Mouse (Mus musculus): ENCODE measurements around the gene Cep250. TPM values are rescaled to one million over a fixed set of nuclear protein-coding genes. Genes with fewer than 3 reads are reported as not detected.

Gene Cep250
- polyA plus RNA-seq, 1 experiment from 2014 or later, result 28.9 TPM

DNA sequence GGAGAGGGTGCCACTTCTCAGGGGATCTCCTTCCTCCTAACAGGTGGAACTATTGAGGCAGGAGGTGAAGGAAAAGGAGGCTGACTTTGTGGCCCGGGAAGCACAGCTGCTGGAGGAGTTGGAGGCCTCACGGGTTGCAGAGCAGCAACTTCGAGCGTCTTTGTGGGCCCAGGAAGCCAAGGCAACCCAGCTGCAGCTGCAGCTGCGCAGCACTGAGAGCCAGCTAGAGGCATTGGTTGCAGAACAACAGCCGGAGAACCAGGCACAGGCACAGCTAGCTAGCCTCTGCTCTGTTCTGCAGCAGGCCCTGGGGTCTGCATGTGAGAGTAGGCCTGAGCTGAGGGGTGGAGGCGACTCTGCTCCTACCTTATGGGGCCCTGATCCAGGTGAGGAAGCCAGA, 29.5 kb downstream of the Cep250 start:
- 95% methylated on average over 7 of the region's 7 CpGs for WGBS
- Histone ChIP-seq H3K4me1 (no peaks in the 10 kb centered on the region), H3K9me3 (no peaks in the 10 kb centered on the region), H3K27ac (no peak overlapping the region), H3K4me3 (no peak overlapping the region), H3K27me3 (ENCODE audit: poor library complexity, severe bottlenecking) (no peaks in the 10 kb centered on the region), H3K36me3 (replicated peaks) (peaks cover 100% of the 10 kb centered on the region)
- DNase-seq (ENCODE audit: extremely low spot score, low spot score), result no peak

DNA sequence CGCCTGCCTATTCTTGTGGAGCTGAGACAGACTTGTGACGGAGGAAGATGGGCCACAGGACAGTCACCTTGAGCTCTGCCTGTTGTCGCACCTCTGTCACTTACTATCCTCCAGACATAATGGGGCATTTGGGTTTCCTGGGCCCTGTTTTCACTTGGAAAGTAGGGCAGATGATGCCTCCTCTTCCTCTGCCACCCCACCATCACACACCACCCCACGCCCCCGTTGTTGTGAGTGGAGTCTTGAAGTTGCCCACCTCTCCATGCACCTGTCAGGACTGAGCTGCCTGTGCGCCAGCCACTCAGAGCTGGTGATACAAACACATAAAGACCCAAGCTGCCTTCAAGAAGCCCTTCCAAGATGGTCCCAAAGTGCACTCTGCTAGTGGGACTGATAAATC, 30.9 kb downstream of the Cep250 start:
- no peak overlapping the region for H3K27ac ChIP-seq
- no peaks in the 10 kb centered on the region for H3K4me1 ChIP-seq
- peaks cover 100% of the 10 kb centered on the region for H3K36me3 ChIP-seq (replicated peaks)
- H3K9me3 ChIP-seq, result no peaks in the 10 kb centered on the region
- DNase-seq (ENCODE audit: extremely low spot score, low spot score), result no peak
- 96% methylated on average over 6 of the region's 6 CpGs for WGBS
- no peaks in the 10 kb centered on the region for H3K27me3 ChIP-seq (ENCODE audit: poor library complexity, severe bottlenecking)
- no peak overlapping the region for H3K4me3 ChIP-seq

DNA sequence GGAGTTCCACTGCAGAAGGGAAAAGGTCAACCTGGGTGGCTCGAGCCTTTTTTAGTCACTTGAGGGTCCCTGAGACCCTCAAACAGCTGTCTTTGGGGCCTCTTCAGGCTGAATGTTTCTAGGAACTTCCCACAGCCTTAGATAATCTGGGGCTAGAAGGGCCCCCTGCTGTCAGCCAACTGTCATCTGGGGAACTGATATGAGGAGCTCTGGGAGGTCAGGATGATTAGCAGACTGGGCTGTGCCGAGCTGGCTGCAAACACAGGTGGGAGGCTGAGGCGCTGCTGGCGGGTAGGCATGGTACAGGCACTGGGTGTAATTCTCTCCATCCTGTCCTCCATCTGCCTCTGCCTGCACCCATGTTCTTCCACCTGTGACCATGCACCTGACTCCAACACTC, 32.8 kb downstream of the Cep250 start:
- no peaks in the 10 kb centered on the region for H3K4me1 ChIP-seq
- H3K27ac ChIP-seq, result peak overlapping the region; percentile 44; the same call in 1 of the 2 replicates
- no peaks in the 10 kb centered on the region for H3K27me3 ChIP-seq (ENCODE audit: poor library complexity, severe bottlenecking)
- 78% methylated on average over 4 of the region's 4 CpGs for WGBS
- peaks cover 100% of the 10 kb centered on the region for H3K36me3 ChIP-seq (replicated peaks)
- H3K9me3 ChIP-seq, result no peaks in the 10 kb centered on the region
- no peak for DNase-seq (ENCODE audit: extremely low spot score, low spot score)
- H3K4me3 ChIP-seq, result 0 out of 2 replicates have a peak overlapping the region, but pooled peaks have one; percentile 7

DNA sequence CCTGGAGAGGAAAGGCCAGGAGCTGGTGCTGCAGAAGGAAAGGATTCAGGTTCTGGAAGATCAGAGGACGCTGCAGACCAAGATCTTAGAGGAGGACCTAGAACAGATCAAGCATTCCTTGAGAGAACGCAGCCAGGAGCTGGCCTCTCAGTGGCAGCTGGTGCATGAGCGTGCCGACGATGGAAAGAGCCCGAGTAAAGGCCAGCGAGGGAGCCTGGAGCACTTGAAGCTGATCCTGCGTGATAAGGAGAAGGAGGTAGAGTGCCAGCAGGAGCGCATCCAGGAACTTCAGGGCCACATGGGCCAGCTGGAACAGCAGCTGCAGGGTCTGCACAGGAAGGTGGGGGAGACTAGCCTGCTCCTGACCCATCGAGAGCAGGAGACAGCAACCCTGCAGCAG, 34.9 kb downstream of the Cep250 start:
- H3K9me3 ChIP-seq, result no peaks in the 10 kb centered on the region
- no peak overlapping the region for H3K27ac ChIP-seq
- H3K27me3 ChIP-seq (ENCODE audit: poor library complexity, severe bottlenecking), result no peaks in the 10 kb centered on the region
- DNase-seq (ENCODE audit: extremely low spot score, low spot score), result no peak
- no peak overlapping the region for H3K4me3 ChIP-seq
- H3K4me1 ChIP-seq, result no peaks in the 10 kb centered on the region
- peaks cover 100% of the 10 kb centered on the region for H3K36me3 ChIP-seq (replicated peaks)
- WGBS, result 93% methylated on average over 10 of the region's 10 CpGs

DNA sequence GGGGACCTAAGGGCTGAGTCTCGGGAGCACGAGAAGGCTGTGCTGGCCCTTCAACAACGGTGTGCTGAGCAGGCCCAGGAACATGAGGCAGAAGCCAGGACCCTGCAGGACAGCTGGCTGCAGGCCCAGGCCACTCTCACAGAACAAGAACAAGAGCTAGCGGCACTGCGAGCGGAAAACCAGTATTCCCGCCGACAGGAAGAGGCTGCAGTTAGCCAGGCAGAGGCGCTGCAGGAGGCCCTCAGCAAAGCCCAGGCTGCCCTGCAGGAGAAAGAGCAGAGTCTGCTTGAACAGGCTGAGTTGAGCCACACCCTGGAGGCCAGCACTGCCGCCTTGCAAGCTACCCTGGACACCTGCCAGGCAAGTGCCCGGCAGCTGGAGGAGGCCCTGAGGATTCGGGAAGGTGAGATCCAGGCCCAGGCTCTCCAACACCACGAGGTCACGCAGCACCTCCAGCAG, 35.6 kb downstream of the Cep250 start:
- Histone ChIP-seq H3K36me3 (replicated peaks) (peaks cover 100% of the 10 kb centered on the region), H3K4me3 (no peak overlapping the region), H3K9me3 (no peaks in the 10 kb centered on the region), H3K27me3 (ENCODE audit: poor library complexity, severe bottlenecking) (no peaks in the 10 kb centered on the region), H3K4me1 (no peaks in the 10 kb centered on the region), H3K27ac (no peak overlapping the region)
- WGBS, result 91% methylated on average over 14 of the region's 14 CpGs
- DNase-seq (ENCODE audit: extremely low spot score, low spot score), result no peak

DNA sequence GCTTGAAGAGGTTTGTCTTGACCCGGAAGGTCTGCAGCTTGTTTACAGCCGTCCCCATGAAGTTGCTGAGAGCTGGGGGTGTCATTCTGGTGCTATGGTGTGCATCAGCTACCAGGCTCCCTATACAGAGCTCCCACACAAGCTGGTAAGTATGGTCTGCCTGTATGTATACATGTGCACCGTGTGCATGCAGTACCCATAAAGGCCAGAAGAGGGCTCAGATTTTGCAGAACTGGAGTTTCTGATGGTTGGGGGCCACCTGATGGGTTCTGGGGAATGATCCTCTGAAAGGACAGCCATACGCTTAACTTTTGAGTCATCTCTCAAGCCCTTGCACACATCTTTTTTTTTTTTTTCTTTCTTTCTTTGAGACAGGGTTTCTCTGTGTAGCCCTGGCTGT, 49.1 kb downstream of the Cep250 start:
- 91% methylated on average over 4 of the region's 4 CpGs for WGBS
- DNase-seq (ENCODE audit: extremely low spot score, low spot score), result no peak

DNA sequence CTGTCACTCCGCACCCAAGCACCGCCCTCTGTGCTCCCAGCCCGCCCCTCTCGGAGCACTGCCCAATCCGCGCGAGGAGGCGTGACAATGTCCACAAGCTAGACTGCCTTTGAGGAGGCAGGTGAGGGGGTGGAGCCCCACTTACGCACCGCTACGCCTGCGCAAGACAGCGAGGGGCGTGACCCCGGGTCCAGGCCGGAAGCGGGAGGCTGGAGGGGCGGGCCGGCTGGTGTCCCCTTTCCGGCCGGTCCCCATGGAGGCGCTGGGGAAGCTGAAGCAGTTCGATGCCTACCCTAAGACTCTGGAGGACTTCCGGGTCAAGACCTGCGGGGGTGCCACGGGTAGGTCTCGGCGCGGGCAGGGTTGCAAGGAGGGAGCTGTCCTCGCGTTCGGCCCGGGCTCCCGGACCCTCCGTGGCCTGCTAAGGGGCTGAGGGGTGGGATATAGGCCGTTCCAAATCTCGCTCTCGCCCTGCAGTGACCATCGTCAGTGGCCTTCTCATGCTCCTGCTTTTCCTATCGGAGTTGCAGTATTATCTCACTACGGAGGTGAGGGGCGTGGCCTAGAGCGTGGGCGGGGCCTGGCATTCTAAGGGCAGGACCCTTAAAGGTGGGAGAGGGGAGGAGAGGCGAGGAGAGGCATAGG, 51.8 kb downstream of the Cep250 start, which contains the start of the genes 6430550D23Rik and Ergic3:
6430550D23Rik (minus strand) TSS at position 90 of the 645 bp plus-strand sequence.
Ergic3 (plus strand) TSS at position 158 of the 645 bp plus-strand sequence.
- peaks cover 4% of the 10 kb centered on the region; the same call in 1 of the 2 replicates for H3K9me3 ChIP-seq
- H3K4me3 ChIP-seq, result peak within 1 kb of the TSS; percentile 90
- H3K27ac ChIP-seq, result peak within 1 kb of the TSS; percentile 90
- no peaks in the 10 kb centered on the region for H3K27me3 ChIP-seq (ENCODE audit: poor library complexity, severe bottlenecking)
- peak; percentile 98 for DNase-seq (ENCODE audit: extremely low spot score, low spot score)
- peaks cover 20% of the 10 kb centered on the region for H3K4me1 ChIP-seq
- under 1% methylated on average over 45 of the region's 45 CpGs for WGBS
- H3K36me3 ChIP-seq (replicated peaks), result peaks cover 47% of the 10 kb centered on the region

More for the DNA sequence above, 49.1 kb downstream of the Cep250 start:
- Histone ChIP-seq H3K9me3 (peaks cover 4% of the 10 kb centered on the region; the same call in 1 of the 2 replicates), H3K36me3 (replicated peaks) (peaks cover 37% of the 10 kb centered on the region), H3K27me3 (ENCODE audit: poor library complexity, severe bottlenecking) (no peaks in the 10 kb centered on the region), H3K4me1 (peaks cover 20% of the 10 kb centered on the region), H3K27ac (no peak overlapping the region), H3K4me3 (no peak overlapping the region)

DNA sequence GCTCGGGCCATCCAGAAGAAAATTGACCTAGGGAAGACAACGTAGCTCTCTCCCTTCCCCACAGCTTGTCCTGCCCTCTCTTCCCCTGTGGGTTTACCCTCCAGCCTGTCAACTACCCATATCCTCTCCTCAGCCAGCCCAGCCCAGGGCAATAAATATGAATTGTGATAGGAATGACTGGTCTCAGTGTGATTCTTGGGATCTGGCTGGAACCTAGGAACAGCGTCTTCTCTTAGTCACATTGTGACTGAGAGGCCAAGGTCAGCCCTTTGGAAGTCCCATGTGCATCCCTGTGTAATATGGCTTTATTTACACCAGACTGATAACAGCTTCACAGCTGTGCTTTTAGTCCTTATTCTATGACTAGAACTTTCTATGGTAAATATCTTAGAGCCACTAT, 61.8 kb downstream of the Cep250 start:
- H3K27ac ChIP-seq, result no peak overlapping the region
- WGBS, result 95% methylated on average over 3 of the region's 3 CpGs
- no peaks in the 10 kb centered on the region for H3K4me1 ChIP-seq
- H3K9me3 ChIP-seq, result no peaks in the 10 kb centered on the region
- peaks cover 71% of the 10 kb centered on the region for H3K36me3 ChIP-seq (replicated peaks)
- H3K27me3 ChIP-seq (ENCODE audit: poor library complexity, severe bottlenecking), result no peaks in the 10 kb centered on the region
- no peak overlapping the region for H3K4me3 ChIP-seq
- no peak for DNase-seq (ENCODE audit: extremely low spot score, low spot score)

DNA sequence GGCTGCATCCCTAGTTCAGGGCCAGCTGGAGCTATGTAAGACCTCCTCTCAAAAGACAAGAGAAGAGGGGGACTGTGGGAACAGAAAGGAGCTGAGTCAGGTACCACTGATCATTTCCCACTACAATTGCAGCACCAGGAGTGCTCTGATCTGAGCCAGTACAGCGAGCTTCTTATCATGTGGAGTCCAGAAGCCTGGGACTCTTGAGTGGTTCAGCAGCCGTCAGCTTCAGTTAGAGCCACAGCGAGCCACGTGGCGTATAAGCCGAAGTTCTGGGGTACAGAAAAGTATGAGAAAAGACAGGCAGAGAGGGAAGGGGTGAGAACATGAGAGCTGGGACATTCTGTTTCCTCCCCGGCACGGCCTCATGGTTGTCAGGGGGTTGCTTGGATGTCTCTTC, 65.0 kb downstream of the Cep250 start:
- DNase-seq (ENCODE audit: extremely low spot score, low spot score), result no peak
- H3K27ac ChIP-seq, result no peak overlapping the region
- no peak overlapping the region for H3K4me3 ChIP-seq
- H3K4me1 ChIP-seq, result no peaks in the 10 kb centered on the region
- H3K27me3 ChIP-seq (ENCODE audit: poor library complexity, severe bottlenecking), result no peaks in the 10 kb centered on the region
- no peaks in the 10 kb centered on the region for H3K9me3 ChIP-seq
- WGBS, result 95% methylated on average over 8 of the region's 8 CpGs
- peaks cover 40% of the 10 kb centered on the region for H3K36me3 ChIP-seq (replicated peaks)

DNA sequence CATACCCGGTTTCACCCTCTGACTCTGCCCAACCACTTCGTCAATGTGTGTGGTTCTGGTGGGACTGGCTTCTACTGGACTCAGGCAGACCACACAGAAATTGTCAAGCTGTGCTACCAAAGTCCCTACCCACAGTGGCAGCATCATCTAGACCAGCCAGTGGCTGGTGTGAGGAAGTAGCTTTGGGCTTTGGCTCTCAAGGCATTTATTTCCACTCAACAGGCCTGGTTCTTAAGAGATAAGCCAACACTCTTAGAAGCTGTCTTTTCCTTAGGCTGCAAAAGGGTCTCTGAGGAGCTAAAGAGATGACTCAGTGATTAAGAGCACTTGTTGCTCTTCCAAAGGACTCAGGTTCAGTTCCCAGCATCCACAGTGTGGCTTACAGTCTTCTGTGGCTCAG, 65.5 kb downstream of the Cep250 start:
- H3K9me3 ChIP-seq, result no peaks in the 10 kb centered on the region
- H3K27ac ChIP-seq, result no peak overlapping the region
- DNase-seq (ENCODE audit: extremely low spot score, low spot score), result no peak
- H3K36me3 ChIP-seq (replicated peaks), result peaks cover 35% of the 10 kb centered on the region
- WGBS, result 91% methylated on average over 2 of the region's 2 CpGs
- H3K27me3 ChIP-seq (ENCODE audit: poor library complexity, severe bottlenecking), result no peaks in the 10 kb centered on the region
- H3K4me1 ChIP-seq, result no peaks in the 10 kb centered on the region
- H3K4me3 ChIP-seq, result no peak overlapping the region

DNA sequence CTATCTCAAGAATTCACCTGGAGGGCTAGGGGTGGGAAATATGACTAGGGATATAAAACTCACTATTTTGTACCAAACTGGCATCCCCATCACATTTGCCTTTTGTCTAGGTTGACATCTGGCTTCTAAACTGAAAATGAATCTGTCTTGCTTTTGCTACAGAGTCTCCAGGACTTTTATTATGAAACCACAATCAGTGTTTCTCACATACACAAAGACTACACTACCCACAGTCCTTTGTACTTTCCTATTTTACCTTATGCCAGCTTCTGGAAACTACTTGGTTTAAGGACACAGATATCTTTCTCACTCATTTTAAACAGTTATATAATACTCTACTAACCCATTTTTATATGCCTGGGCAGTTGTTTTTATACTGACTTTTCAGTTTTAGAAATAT, 69.2 kb downstream of the Cep250 start:
- Histone ChIP-seq H3K9me3 (no peaks in the 10 kb centered on the region), H3K4me3 (no peak overlapping the region), H3K4me1 (no peaks in the 10 kb centered on the region), H3K36me3 (replicated peaks) (peaks cover under 1% of the 10 kb centered on the region; the same call in 1 of the 2 replicates), H3K27ac (no peak overlapping the region), H3K27me3 (ENCODE audit: poor library complexity, severe bottlenecking) (no peaks in the 10 kb centered on the region)
- no peak for DNase-seq (ENCODE audit: extremely low spot score, low spot score)

DNA sequence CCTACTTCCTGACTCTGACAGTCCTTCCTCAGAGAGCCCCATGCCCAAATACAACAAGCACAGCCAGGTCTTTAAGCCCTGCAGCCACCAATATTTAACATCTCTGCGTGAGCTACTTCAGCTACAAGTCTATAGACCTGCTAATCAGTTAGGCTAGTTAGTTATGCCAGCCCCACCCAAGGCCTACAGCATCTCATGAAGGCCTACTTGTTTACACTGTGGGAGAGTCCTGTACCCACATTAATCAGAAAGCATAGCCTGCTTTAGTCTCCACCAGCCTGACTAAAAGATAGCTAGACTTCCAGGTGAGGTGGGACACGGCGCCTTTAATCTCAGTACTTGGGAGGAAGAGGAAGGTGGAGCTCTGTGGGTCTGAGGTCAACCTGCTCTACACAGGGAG, 83.1 kb downstream of the Cep250 start:
- H3K27me3 ChIP-seq (ENCODE audit: poor library complexity, severe bottlenecking), result no peaks in the 10 kb centered on the region
- no peak for DNase-seq (ENCODE audit: extremely low spot score, low spot score)
- H3K9me3 ChIP-seq, result no peaks in the 10 kb centered on the region
- H3K36me3 ChIP-seq (replicated peaks), result no peaks in the 10 kb centered on the region
- 86% methylated on average over 3 of the region's 3 CpGs for WGBS
- H3K4me1 ChIP-seq, result no peaks in the 10 kb centered on the region
- H3K4me3 ChIP-seq, result no peak overlapping the region
- H3K27ac ChIP-seq, result no peak overlapping the region

DNA sequence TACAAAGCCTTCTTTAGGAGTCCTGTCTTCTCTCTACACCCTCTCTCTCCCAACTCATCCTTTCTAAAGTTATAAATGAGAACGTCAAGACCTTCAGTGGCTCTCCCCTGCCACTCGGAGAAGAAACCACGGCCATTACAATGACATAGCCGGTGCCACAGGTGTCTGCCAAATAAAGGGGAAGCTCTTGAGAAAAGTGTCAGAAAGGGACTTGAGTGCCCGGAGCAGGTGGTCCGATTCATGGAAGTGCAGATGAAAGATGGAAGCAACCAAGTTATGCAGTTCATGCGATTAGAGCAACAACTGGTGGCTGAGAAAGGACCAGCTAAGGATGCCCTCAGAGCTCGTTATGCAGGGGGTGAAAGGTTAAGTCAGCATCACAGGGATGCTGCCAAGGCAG, 86.6 kb downstream of the Cep250 start:
- 82% methylated on average over 8 of the region's 8 CpGs for WGBS
- Histone ChIP-seq H3K4me3 (no peak overlapping the region), H3K27me3 (ENCODE audit: poor library complexity, severe bottlenecking) (peaks cover 13% of the 10 kb centered on the region), H3K27ac (no peak overlapping the region), H3K9me3 (no peaks in the 10 kb centered on the region), H3K4me1 (peaks cover 3% of the 10 kb centered on the region), H3K36me3 (replicated peaks) (no peaks in the 10 kb centered on the region)
- DNase-seq (ENCODE audit: extremely low spot score, low spot score), result no peak

Measured in forebrain, embryonic 10.5 days (tissue).